Mouse (Mus musculus) heart, postnatal 25 days (tissue): ENCODE measurements around the gene Rxfp4. TPM values are rescaled to one million over a fixed set of nuclear protein-coding genes. Genes with fewer than 3 reads are reported as not detected.

ENCODE experiments used
- DNase-seq: peaks from one replicate; pipeline ENCODE4 v3.0.0; 2022; ENCODE audit warnings: low spot score
- intact Hi-C: fragments of 180-260 bp; cut with DNase I; formaldehyde crosslinking; loops from one replicate; pipeline ENCODE4 v1.15.1; 2025
- total RNA-seq, 2 experiments: library from RNA; stranded (reverse); gene quantifications; 2 replicates each; pipeline ENCODE4 v1.2.3; 2021

The Rxfp4 gene
- total RNA-seq, 2 experiments from 2014 or later = not detected

DNA sequence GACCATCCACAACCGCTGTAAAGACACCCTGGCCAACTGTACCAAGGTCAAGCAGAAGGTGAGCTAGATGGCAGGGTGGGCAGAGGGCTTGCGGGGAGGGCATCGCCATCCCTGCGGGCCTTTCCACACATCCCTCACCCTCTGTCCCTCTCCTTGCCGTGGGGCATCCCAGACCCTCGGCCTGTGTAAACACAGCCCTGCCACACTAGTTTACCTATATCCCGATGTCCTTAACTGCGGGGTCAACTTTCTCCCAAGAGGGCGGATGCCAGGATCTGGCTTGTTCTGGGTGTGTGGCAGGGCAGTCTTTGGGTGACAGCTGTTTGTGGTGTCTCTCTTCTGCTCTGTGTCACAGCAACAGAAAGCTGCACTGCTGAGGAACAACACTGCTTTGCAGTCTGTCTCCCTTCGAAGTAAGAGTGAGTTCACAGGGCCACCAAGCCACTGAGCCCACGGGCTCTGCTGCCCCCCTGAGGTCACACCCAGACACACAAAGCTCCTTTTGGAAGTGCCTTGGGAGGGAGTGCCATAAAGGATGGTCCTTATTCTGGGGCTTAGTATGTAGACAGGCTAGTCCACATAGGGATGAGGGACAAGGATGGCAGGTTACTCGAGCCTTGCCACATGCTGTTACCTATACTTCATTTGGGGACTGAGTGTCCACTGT is 20.9 kb downstream of the Rxfp4 start:
- intact Hi-C loops = loop anchor here (2.0 kb wide), 1 partner anchor 25 kb away; no protein-coding TSS in a partner anchor
- no peak for DNase-seq

DNA sequence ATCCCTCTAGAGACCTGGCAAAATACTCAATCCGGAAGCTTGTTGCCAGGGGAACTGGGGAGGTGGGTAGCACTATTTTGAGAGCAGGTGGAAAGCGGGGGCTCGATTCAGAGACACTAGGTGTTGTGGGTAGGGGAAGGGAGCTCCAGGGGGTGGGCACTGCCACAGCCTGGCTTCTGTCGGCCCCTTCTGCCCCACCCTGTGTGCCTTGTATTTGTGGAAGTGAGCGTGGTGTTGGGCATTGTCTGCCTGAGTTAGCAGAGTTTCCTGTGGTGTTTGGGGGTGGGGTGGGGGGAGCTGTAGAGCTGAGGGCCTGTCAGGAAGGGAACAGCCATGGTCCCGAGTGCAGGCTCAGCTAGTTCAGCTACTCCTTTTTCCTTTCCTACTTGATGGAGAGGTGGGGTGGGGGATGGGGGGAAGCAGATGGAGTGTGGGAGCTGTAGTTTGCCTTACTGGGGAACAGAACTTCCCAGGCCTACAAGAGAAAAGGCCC is 22.0 kb downstream of the Rxfp4 start:
- peak; percentile 40 for DNase-seq
- intact Hi-C loops = no loop called here

DNA sequence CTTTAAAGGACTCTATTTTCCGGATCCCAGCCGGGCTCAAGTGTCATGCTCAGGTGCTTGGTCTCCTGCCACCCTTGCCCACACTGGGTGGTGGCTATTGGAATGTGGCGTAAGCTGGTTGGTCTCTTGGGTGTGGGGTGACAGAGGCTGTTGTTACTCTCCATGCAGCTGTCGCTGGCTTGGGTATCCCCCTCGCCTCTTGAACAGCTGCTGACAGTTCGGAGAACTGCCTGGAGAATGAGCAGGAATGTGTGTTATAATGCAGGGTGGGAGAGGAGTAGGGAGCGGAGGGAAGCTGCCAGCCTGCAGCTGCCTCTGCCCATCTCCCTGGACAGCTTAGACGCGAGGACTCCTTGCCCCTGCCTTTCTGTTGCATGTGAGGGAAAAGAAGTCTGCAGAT is 22.9 kb downstream of the Rxfp4 start:
- DNase-seq = no peak
- intact Hi-C loops = no loop called here

DNA sequence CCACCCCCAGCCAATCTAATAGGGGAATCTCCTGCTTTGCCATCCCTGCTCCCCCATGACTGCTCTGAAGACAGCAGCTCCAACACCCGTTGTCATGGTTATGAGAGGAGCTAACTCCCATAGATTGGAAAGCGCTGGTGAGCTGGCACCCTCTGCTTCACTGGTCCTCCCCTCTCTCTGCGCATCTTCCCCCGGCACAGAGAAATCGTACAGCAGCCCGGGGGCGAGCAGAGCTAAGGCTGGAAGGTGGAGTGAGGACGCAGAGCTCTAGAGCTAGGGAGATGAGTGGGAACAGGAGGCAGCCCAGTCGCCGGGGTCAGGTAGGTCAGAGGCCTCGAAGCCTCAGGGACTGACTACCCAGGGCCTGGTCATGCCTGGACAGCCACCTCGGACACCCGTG is 23.7 kb downstream of the Rxfp4 start:
- intact Hi-C loops = no loop called here
- no peak for DNase-seq

DNA sequence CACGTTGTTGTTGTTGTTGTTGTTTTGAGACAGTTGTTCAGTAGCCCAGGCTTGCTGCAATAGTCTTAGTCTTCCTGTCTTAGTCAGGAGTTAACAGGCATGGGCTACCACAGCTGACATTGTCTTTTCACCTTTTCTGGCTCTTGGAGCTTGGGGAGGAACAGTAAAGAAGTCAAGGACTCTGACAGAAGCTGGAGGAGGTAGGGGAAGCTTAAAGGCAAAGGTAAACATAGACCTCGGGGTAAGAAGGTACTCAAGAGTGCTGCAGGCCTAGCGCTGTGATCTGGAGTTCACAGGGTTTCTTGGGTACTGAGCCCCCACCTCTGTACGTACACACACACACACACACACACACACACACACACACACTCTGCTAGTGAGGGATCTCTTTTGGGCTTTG is 24.2 kb downstream of the Rxfp4 start:
- intact Hi-C loops = no loop called here
- DNase-seq = no peak

DNA sequence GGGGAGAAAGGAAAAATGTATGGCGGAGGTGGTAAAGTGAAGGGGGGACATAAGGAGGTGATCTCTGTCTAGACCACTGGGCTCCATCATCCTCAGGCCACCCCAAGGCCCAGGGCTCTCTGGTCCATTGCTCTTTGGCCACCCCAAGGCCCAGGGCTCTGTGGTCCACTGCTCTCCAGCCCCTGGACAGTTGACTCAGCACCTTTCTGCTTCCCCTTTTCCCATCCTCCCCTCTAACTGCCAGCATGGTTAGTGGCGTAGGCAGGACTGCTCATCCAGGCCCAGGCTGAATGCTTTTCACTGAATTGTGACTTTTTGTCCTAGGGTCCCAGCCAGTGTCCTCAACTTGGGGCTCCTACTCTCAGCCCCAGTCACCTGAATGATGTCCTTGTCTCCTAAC is 25.4 kb downstream of the Rxfp4 start:
- no peak for DNase-seq
- intact Hi-C loops = no loop called here

DNA sequence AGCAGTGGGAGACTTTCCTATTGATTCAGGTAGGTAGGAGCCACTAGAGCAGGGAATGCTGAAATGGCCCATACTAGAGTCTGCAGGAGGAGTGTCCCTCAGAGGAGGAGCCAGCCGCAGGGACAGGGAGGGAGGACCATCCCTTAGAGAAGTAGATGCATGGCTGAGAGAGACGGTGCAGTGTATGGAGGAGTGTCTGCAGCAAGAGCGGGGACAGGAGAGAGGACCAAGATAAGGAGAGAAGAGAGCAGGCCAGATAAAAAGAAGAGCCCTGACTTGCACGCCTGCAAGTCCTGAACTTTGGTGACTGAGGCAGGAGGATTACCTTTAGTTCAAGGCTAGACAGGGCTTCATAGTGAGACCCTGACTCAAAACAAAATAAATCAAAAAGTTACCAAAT is 25.8 kb downstream of the Rxfp4 start:
- intact Hi-C loops = no loop called here
- no peak for DNase-seq

DNA sequence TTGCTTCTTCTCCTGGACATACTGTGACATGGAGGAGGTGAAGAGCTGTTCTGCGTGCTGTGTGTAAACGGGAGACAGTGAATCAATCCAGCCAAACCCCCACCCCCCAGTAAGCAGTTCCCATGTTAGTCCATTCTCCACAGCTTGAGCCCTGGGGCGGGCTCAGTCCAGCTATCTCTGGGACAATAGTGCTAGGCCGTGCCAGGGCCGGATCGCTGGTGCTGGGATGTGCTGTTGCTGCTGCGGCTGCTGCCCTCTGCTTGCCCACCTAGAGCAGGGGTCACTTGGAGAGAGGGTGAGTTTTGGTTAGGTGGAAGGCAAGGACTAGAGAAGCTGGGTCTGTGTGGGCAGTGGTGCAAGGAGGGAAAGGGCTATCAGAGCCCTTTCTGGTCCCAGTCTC is 26.6 kb downstream of the Rxfp4 start:
- no peak for DNase-seq
- intact Hi-C loops = no loop called here

DNA sequence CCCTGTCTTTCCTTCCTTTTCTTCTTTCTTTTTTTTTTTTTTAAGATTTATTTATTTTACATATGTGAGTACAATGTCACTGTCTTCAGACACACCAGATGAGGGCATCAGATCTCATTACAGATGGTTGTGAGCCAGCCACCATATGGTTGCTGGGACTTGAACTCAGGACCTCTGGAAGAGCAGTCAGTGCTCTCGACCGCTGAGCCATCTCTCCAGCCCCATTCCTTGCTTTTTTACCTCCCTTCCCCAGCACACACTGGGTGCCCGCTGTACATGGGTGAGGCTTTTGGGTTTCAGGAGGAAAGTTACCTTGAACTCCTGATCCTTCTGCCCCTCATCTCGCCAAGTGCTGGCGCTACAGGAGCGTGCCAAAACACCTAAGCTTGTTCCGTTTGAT is 27.4 kb downstream of the Rxfp4 start:
- DNase-seq = no peak
- intact Hi-C loops = no loop called here

DNA sequence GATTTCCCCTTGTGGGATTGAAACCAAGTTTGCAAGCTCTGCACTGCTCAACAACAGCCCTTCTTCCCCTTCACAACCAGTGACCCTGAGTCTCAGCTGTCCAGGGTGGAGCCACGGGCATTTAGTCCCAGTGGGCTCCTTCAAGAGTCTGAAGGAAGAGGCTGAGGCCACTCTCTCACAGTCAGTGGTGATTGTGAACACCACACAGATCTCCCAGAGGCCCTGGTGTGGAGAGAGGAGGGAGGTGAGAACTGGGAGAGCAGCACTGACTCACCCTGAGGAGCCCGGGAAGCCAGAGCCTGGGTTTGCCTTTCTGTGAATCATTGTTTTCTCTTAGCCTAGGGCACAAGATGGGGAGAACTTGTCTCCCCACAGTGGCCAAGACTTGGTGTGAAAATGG is 28.0 kb downstream of the Rxfp4 start:
- no peak for DNase-seq
- intact Hi-C loops = no loop called here

DNA sequence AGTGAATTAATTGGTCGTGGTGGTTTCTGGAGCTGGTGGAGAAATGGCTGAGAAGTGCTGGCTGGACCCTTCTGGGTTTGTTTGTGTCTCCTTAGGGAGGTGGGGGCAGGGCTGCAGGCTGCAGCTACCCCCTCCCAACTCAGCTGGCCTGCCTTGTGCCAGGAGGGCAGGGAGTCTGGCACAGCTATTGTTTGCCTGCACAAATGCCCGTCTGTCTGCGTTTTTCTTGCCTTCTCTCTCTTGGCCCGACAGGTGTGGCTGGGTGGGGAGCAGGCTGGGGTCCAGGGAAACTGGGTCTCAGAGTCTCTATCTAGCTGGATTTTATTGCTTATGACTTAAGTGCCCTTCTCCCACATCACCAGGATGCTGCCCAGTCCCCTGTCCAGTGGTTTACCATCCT is 28.6 kb downstream of the Rxfp4 start:
- intact Hi-C loops = no loop called here
- no peak for DNase-seq

DNA sequence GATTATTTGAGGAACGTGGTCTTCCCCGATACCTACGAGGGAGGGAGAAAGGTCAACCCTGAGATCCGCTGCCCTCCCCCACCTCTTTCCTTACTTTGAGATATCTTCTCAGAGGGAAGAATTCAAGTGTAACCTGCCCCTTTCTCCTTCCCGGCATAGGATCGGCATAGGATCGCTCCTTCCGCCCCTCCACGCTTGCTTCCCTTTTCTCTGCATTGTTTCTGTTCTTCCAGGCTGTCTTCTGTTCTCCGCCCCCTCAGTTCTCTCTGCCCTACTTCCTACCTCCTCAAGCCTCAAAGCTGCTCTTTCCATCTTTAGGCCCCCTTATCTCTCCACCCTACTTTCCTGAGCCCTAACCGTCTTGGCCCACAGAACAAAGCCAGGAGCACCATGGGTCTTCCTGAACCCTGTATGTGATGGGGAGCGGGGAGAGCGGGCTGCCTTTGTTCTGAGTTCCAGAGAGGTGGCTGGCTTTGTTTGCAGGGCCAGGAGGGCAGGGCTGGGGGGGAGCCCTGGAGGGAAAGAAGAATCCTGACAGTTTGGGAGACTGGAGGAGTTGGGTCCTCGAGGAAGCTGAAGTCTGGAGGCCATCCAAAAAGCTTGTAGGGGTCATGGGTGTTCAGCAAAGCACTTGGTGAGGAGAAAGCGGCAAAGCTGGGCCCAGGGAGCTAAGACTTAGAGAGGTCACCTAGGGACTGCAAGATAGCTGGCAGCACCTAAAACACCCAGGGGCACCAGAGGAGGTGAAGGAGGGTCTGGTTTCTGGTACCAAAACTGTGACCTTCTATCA is 29.4 kb downstream of the Rxfp4 start:
- no peak for DNase-seq
- intact Hi-C loops = no loop called here

DNA sequence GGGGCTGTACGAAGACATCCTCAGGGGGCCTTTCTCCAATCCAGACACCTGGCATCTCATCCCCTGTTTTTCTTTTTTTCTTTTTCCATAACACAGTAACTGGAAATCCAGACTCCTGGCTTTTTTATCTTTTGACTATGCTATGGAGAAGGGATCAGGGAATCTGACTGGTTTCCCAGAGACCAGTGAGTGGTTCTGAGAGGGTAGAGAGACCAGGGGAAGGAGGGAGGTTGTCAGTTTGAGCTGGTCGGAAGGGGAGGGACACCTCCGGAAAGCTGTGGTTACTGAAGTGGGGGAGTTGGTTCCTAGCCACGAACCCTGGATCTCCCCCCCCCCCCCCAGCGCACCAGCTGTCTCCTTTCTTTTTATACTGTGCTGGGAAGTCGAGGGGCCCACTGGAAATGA is 30.0 kb downstream of the Rxfp4 start:
- no peak for DNase-seq
- intact Hi-C loops = no loop called here

DNA sequence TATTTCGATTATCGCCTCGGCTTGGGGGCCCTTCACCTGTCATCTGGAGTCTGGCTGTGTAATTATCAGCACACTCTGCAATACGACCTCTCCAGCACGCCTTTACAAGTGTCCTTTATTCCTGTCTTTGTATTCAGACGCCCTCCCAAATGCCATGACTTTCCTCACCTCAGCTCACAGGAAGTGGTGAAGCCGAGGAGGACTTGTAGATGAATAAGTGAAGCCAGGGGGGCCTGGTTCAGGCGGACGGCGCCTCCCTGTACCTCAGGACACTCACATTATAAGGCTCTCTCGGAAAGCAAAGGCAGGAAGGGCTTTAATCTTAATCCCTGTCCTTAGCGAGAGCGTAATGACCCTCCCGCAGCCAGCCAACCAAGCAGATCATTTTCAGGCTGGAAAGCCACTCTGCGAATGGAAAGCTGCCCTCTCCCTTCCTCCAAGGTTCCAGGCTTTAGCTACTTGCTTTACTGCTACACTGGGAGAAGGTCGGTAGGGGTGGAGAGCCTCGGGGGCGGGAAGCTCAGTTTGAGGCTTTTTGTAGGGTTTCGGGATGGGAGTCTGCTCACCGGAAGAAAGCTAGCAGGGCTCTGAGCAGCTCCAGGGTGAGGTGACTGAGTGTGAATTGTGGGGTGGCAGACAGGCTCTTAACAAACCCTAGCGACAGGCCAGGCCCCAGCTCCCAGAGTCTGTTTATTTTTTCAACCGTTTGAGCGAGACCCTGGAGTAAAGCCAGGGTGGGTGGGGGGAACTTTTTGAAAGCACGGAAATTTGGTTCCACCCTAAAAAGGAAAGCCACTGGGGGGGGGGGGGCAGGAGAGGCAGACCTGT is 30.6 kb downstream of the Rxfp4 start:
- intact Hi-C loops = no loop called here

DNA sequence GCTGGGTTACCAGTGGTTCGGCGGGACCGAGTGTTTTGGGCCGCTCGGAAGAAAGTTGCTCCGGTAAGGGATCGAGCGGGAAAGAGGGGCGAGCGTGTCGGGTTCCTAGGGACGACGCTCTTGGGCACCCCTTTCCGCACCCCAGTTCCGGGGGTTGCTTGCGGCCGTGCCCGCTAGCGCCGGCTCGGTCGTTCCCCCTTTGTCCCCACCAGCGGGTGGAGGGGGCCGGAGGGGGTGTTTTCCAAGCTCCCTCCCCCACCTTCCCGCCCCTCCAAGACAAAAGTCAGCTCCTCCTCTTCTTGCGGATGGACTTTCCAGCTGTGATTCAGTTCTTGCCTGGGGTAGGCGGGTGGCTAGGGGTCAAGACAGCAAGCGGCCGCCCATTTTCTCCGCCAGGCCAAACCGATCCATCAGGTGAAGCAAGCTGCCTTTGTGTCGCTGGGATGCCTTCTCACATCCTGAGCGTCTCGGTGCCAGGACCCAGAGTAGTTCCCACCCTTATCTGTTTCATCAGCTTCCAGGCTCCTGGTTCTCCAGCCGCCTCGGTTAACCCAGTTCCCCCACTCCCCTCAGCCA is 31.3 kb downstream of the Rxfp4 start:
- peak; percentile 66 for DNase-seq
- intact Hi-C loops = no loop called here

More for the DNA sequence above, 30.6 kb downstream of the Rxfp4 start:
- DNase-seq = peak; percentile 58

DNA sequence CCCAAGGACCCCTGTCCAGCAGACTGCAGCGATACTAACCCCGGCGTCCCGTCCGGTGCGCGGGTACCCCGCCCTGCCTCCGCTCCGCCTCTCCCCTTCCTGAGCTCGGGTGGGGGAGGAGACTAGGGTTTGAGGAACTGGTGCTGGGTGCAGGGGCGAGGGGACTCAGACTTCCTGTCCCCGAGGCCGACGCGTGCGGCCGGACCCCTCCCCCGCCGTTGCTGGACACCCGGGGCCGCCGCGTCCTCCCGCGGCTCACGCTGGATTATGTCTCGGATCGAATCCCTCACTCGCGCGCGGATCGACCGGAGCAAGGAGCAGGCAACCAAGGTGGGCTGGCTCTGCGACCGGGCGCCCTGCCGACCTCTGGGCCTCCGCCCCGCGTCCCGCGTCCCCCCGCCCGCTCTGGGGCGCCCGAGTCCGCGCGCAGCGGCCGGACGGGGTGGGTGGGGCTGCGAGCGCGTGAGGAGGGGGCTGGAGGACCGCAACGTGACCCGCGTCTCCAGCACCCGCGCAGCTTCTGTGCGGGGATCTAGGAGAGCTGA is 31.9 kb downstream of the Rxfp4 start:
- intact Hi-C loops = no loop called here
- DNase-seq = peak; percentile 85

DNA sequence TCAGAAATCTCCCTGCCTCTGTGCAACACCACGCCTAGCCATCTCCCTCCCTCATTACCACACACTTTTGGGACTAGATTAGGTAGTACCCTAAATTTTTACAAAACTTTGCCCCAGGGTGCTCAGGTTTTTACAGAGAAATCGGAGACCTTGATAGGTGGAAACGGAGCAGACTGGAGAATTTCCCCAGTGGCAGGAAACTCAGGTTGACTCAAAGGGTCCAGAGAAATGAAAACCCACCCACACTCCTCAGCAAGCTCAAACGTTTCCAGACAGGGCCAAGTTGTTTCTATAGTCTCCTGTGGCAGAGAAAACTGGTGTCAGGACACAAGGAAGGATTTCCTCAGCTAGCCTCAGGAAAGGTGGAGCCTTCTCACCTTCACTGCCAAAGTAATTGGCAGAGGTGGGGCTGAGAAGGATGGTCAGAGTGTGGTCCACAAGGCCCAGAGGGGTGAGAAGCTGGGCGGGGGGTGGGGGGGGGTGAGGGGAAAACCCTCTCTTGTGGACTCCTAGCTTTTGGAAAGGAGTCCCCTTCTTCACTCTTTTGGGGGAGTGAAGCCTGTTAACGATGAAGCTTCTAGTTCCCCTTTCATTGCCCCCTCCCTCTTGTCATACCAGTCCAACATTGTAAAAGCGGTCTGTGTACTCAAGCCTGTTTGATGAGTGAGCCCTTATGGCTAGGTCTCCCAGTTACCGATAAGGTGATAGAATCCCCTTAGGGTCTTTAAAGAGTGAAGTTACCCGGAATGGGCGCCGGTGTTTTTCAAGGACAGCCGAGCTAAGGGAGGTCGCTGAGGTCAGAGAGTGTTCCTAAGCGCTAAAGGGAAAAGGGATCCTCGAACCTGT is 32.6 kb downstream of the Rxfp4 start:
- no peak for DNase-seq

DNA sequence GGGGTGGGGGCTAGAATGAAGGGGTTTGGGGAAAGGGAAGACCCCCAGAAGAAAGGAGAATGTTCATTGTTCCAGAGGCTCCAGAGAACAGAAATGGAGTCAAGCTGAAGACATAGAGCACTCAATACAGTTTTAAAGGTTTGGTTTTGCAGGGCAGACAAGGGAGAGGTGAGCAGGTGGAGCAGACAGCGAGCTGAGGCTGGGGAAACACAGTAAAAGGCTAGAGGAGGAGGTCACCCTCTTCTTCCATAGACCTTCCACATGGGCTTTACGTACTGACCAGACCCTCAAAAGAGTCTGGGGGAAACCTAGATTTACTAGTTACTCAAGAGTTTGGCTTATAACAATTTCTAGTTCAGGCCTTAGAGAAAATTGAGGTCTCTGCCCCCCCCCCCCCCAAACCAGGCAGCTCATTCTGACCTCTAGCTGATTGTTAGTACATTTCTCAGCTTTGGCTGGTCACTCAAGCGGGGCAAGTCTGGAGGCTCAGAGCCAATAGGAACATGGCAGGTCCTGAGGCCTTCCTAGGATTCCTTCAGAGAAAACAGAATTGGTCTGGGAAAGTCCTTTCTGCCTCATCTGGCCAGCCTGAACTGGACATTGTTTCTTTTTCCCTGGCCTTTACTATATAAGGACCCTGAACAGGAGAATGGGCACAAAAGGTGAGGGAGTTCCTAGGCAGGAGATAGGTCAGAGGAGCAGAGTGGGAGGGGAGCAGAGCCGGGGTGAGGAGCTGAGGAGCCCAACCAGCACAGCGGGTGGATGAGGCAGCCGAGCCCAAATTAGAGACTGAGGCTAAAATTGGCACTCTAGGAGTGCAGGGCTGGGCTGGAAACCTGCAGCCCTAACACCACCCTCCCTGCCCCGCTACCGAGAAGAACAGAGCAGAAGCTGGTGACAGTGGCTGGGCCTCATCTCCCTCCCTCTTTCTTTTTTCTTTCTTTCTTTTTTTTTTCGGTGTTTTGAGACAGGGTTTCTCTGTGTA is 33.5 kb downstream of the Rxfp4 start:
- intact Hi-C loops = no loop called here
- DNase-seq = no peak

More for the DNA sequence above, 32.6 kb downstream of the Rxfp4 start:
- intact Hi-C loops = no loop called here
